Mouse (Mus musculus) hindbrain, embryonic 13.5 days (tissue): ENCODE results near the gene Psmg3. TPM values are rescaled to one million over a fixed set of nuclear protein-coding genes. Genes with fewer than 3 reads are reported as not detected.

Experiments used
- ATAC-seq: fragments of 200-750 bp; cut with Nextera tagmentation; 2 replicates; pipeline ENCODE4 v1.8.0; 2017; ENCODE audit warnings: moderate TSS enrichment; ENCODE audit not compliant: low FRiP score
- H3K27ac ChIP-seq: fragments of 300-500 bp; sonication (generic); 2 replicates; pipeline ENCODE4 v1.5.1; 2015; ENCODE audit warnings: inconsistent platforms, mild to moderate bottlenecking, moderate library complexity
- H3K27me3 ChIP-seq: fragments of 300-500 bp; sonication (generic); 2 replicates; pipeline ENCODE4 v1.6.1; 2015; ENCODE audit warnings: mild to moderate bottlenecking, inconsistent platforms
- H3K36me3 ChIP-seq: fragments of 300-500 bp; sonication (generic); 2 replicates; pipeline ENCODE4 v1.6.1; 2015; ENCODE audit warnings: mild to moderate bottlenecking, inconsistent platforms
- H3K4me1 ChIP-seq: fragments of 300-500 bp; sonication (generic); replicated peaks from 2 replicates; pipeline ENCODE4 v1.6.1; 2015; ENCODE audit warnings: inconsistent platforms
- H3K4me2 ChIP-seq: fragments of 300-500 bp; sonication (generic); 2 replicates; pipeline ENCODE4 v1.6.1; 2015; ENCODE audit warnings: inconsistent platforms, mild to moderate bottlenecking, moderate library complexity
- H3K4me3 ChIP-seq: fragments of 300-500 bp; sonication (generic); 2 replicates; pipeline ENCODE4 v1.5.1; 2015; ENCODE audit warnings: mild to moderate bottlenecking, inconsistent platforms
- H3K9ac ChIP-seq: fragments of 300-500 bp; sonication (generic); 2 replicates; pipeline ENCODE4 v1.6.1; 2015; ENCODE audit warnings: mild to moderate bottlenecking, inconsistent platforms
- H3K9me3 ChIP-seq: fragments of 300-500 bp; sonication (generic); 2 replicates; pipeline ENCODE4 v1.6.1; 2016; ENCODE audit warnings: inconsistent platforms
- WGBS: fragments of 180-500 bp; shearing (Covaris S2); methylation state at CpG from one replicate; pipeline ENCODE4 v1.1.7; 2015; 5-methylcytosine and 5-hydroxymethylcytosine counted together
- polyA plus RNA-seq: library from polyadenylated mRNA; unstranded; fragments of >200 nt; fragmentation: Nextera tagmentation; extraction: Ambion mirVana; gene quantifications from 2 replicates; pipeline ENCODE4 v1.2.1, GENCODE M21; 2015

The Psmg3 gene
- polyA plus RNA-seq, 1 experiment from 2014 or later, result 78.7 TPM

GRCm38 (mm10) chr5:139791227-139792158, 35.2 kb downstream of the Psmg3 start, which contains the start of gene Mafk:
TSS of gene Mafk (plus strand) at chr5:139791513.
- Histone ChIP-seq H3K9me3 (no peaks in the 10 kb centered on the region), H3K4me1 (peaks cover 41% of the 10 kb centered on the region), H3K4me2 (peak within 1 kb of the TSS; percentile 100), H3K27ac (peak within 1 kb of the TSS; percentile 40), H3K9ac (peak within 1 kb of the TSS; percentile 84), H3K36me3 (no peaks in the 10 kb centered on the region), H3K4me3 (peak within 1 kb of the TSS; percentile 82), H3K27me3 (peaks cover 27% of the 10 kb centered on the region)
- under 1% methylated on average over 92 of the region's 92 CpGs for WGBS
- peak; percentile 74 for ATAC-seq

DNA sequence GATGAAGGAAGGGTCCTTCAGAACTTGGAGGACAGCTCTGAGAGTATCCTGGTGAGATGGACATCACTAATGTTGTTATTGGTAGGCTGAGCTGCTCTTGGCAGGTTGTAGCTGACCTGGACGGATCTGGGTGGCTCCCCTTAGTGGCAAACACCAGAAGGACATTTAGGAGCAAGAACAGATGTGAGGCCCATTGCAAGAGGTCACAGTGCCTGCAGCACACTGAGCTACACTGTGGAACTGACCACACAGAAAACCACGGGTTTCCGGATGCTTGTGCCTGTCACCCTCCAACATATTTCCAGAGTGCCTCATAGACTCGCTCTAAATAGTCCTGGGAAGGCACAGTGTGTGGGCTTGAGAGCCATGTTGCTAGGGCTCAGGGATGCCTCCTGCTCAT, 37.2 kb downstream of the Psmg3 start:
- H3K27me3 ChIP-seq, result peaks cover 16% of the 10 kb centered on the region; the same call in 1 of the 2 replicates
- peaks cover 23% of the 10 kb centered on the region for H3K4me1 ChIP-seq
- ATAC-seq, result no peak
- H3K9ac ChIP-seq, result no peak overlapping the region
- no peaks in the 10 kb centered on the region for H3K36me3 ChIP-seq
- no peak overlapping the region for H3K4me3 ChIP-seq
- no peak overlapping the region for H3K27ac ChIP-seq
- H3K9me3 ChIP-seq, result no peaks in the 10 kb centered on the region
- no peak overlapping the region for H3K4me2 ChIP-seq
- 57% methylated on average over 4 of the region's 4 CpGs for WGBS

GRCm38 (mm10) chr5:139781406-139781805, 45.3 kb downstream of the Psmg3 start:
- no peaks in the 10 kb centered on the region for H3K4me1 ChIP-seq
- no peaks in the 10 kb centered on the region for H3K36me3 ChIP-seq
- ATAC-seq, result no peak
- H3K9me3 ChIP-seq, result no peaks in the 10 kb centered on the region
- no peak overlapping the region for H3K27ac ChIP-seq
- H3K9ac ChIP-seq, result no peak overlapping the region
- H3K4me2 ChIP-seq, result no peak overlapping the region
- WGBS, result 87% methylated on average over 8 of the region's 8 CpGs
- no peak overlapping the region for H3K4me3 ChIP-seq
- no peaks in the 10 kb centered on the region; the same call in 1 of the 2 replicates for H3K27me3 ChIP-seq

- Histone ChIP-seq H3K4me1 (peaks cover 13% of the 10 kb centered on the region), H3K27ac (no peak overlapping the region), H3K27me3 (no peaks in the 10 kb centered on the region; the same call in 1 of the 2 replicates), H3K9ac (no peak overlapping the region), H3K4me3 (no peak overlapping the region), H3K9me3 (no peaks in the 10 kb centered on the region), H3K4me2 (no peak overlapping the region), H3K36me3 (peaks cover 21% of the 10 kb centered on the region)
- WGBS, result 82% methylated on average over 5 of the region's 5 CpGs
- ATAC-seq, result no peak
These were observed 49.7 kb downstream of the Psmg3 start for GRCm38 (mm10) chr5:139776966-139777365.

DNA sequence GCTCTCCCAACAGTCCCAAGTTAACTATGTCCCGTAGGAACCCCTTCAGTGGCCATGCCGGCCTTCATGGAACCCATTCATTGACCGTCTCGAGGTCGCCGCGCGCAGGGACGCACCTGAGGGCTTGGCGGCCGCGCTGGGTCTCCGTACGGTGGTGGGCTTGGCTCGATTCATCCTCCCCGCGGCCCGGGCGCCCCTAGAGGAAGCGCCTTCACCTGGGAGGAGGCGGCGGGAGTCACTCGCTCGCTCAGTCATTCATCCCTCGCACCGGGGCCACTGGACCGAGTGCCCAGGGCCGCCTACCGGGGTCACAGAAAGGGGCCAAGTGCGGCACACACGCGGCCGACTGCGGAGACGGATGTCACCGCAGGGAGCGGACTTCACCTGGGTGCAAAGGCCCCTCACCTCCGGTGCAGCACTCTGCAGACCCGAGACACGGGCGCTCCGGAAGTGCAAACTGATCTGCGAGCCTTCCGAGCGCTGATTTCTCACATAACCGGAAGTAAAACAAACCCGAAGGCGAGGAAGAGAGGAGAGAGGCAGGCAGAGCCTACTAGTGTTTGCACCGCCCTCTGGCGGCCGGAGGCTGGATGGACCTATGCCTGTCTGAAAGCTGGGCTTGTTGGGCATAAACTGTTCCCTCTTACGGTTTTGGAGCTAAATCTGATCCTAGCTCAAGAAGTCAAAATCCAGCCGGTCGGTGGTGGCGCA, 51.3 kb downstream of the Psmg3 start, which contains the start of gene Ints1:
Gene Ints1 (minus strand): TSS at position 459 of the 711 bp plus-strand sequence.
- WGBS, result under 1% methylated on average over 55 of the region's 55 CpGs
- Histone ChIP-seq H3K27ac (peak within 1 kb of the TSS; percentile 76), H3K9me3 (no peaks in the 10 kb centered on the region), H3K27me3 (no peaks in the 10 kb centered on the region), H3K9ac (peak within 1 kb of the TSS; percentile 95), H3K4me1 (peaks cover 13% of the 10 kb centered on the region), H3K4me2 (peak within 1 kb of the TSS; percentile 98), H3K4me3 (peak within 1 kb of the TSS; percentile 98), H3K36me3 (peaks cover 37% of the 10 kb centered on the region)
- peak; percentile 88 for ATAC-seq

Other genes starting within 250 kb of the Psmg3 start
- 8.1 TPM in 2 replicates for gene Micall2, start 90.5 kb downstream of the Psmg3 start, polyA plus RNA-seq
- 24.7 and 27.3 TPM in 2 replicates for gene Ints1, start 51.2 kb downstream of the Psmg3 start, polyA plus RNA-seq
- gene Mafk, start 35.4 kb downstream of the Psmg3 start, polyA plus RNA-seq, result 13.2 and 13.4 TPM in 2 replicates
- gene Tmem184a, start 7.0 kb downstream of the Psmg3 start, polyA plus RNA-seq, result 0.05 and 0.12 TPM in 2 replicates
- not detected in 2 replicates for gene Gm26938, start 478 bp downstream of the Psmg3 start, polyA plus RNA-seq
- 1.3 and 1.4 TPM in 2 replicates for gene Elfn1, start 81.1 kb upstream of the Psmg3 start, polyA plus RNA-seq